Mouse (Mus musculus) midbrain, postnatal 0 days (tissue): ENCODE measurements at regions not wholly inside any gene's neighbourhood (a gene's known extent, or its start where the extent isn't known, plus 50 kb on each side); places are given as distances from the start of the nearest gene placed in this dataset.
"Not testable (repeated sequence)": the region's sequence is repeated elsewhere in the genome, so short reads cannot be mapped to it uniquely, and the experiment has no call there.

Experiments used
- ATAC-seq: fragments of 200-750 bp; cut with Nextera tagmentation; 2 replicates; pipeline ENCODE4 v1.8.0; 2017; ENCODE audit warnings: moderate number of reproducible peaks, mild to moderate bottlenecking, moderate TSS enrichment, moderate library complexity; ENCODE audit not compliant: low FRiP score
- DNase-seq: peaks from one replicate; pipeline ENCODE4 v3.0.0-alpha.2; 2015; ENCODE audit warnings: low spot score
- H3K27ac ChIP-seq: fragments of 300-500 bp; sonication (generic); 2 replicates; pipeline ENCODE4 v1.5.1; 2014; ENCODE audit warnings: low read depth, mild to moderate bottlenecking, low read length, mixed read lengths
- H3K27me3 ChIP-seq: fragments of 300-500 bp; sonication (generic); 2 replicates; pipeline ENCODE4 v1.6.1; 2014; ENCODE audit warnings: low read length, control low read depth, mixed read lengths; ENCODE audit not compliant: insufficient read depth
- H3K36me3 ChIP-seq: fragments of 300-500 bp; sonication (generic); 2 replicates; pipeline ENCODE4 v1.6.1; 2014; ENCODE audit warnings: low read length, control low read depth, mixed read lengths; ENCODE audit not compliant: insufficient read depth
- H3K4me1 ChIP-seq: fragments of 300-500 bp; sonication (generic); 2 replicates; pipeline ENCODE4 v1.6.1; 2014; ENCODE audit warnings: mild to moderate bottlenecking, control low read depth, antibody characterized with exemption, low read length, mixed read lengths; ENCODE audit not compliant: insufficient read depth
- H3K4me2 ChIP-seq: fragments of 300-500 bp; sonication (generic); 2 replicates; pipeline ENCODE4 v1.6.1; 2014; ENCODE audit warnings: low read depth, mild to moderate bottlenecking, low read length, mixed read lengths; ENCODE audit not compliant: poor library complexity, severe bottlenecking
- H3K4me3 ChIP-seq: fragments of 300-500 bp; sonication (generic); 2 replicates; pipeline ENCODE4 v1.5.1; 2014; ENCODE audit warnings: low read depth, mild to moderate bottlenecking, low read length, moderate library complexity
- H3K9ac ChIP-seq: fragments of 300-500 bp; sonication (generic); replicated peaks from 2 replicates; pipeline ENCODE4 v1.6.1; 2014; ENCODE audit warnings: mild to moderate bottlenecking, low read length, moderate library complexity, mixed read lengths; ENCODE audit not compliant: poor library complexity, severe bottlenecking
- H3K9me3 ChIP-seq: fragments of 300-500 bp; sonication (generic); 2 replicates; pipeline ENCODE4 v1.6.1; 2016; ENCODE audit warnings: low read length, control low read depth
- CTCF ChIP-seq: IDR thresholded peaks from 2 replicates; pipeline ENCODE4 v1.5.1; 2016; ENCODE audit warnings: antibody characterized with exemption, mild to moderate bottlenecking
- whole genome bisulfite sequencing: fragments of 180-500 bp; shearing (Covaris S2); extraction: QIAGEN DNeasy Blood & Tissue Kit; methylation state at CpG from one replicate; pipeline ENCODE4 v1.1.7; 2014; 5-methylcytosine and 5-hydroxymethylcytosine counted together

GRCm38 (mm10) chr14:76936671-76937070, 99.9 kb upstream of the Ccdc122 start:
- WGBS = 84% methylated on average over 1 of the region's 1 CpGs
- H3K27me3 ChIP-seq = no peaks in the 10 kb centered on the region
- no peak overlapping the region for H3K27ac ChIP-seq
- no peaks in the 10 kb centered on the region for H3K36me3 ChIP-seq
- no peaks in the 10 kb centered on the region for H3K4me1 ChIP-seq
- no peak overlapping the region for H3K4me3 ChIP-seq
- no peak overlapping the region for H3K4me2 ChIP-seq
- H3K9ac ChIP-seq = no peak overlapping the region
- no peak for ATAC-seq
- no peaks in the 10 kb centered on the region for H3K9me3 ChIP-seq
- no peak for DNase-seq
- TF ChIP-seq CTCF = no peak

DNA sequence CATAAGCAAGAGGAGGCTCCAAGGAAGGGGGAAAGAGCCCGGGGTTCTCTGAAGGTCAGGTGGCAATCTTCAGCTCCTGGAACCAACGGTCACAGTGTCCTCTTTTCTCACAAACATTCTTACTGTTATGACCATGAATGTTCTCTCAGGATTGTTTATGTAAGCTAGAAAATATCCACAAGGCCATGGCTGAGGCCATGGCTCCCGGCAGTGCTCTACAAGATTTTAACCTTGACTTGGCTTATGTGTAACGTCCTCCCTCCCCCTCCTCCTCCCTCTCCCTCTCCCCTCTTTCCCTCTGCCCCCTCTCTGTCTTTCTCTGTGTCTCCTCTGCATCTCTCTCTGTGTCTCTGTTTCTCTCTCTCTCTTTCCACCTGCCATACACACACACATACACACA, 100.5 kb upstream of the Ccdc122 start:
- not testable (repeated sequence) for H3K27ac ChIP-seq, DNase-seq, H3K4me3 ChIP-seq, H3K27me3 ChIP-seq, H3K9me3 ChIP-seq, H3K4me1 ChIP-seq, H3K4me2 ChIP-seq, ATAC-seq, H3K36me3 ChIP-seq, H3K9ac ChIP-seq
- 86% methylated on average over 4 of the region's 4 CpGs for WGBS

GRCm38 (mm10) chr14:76935453-76935852, 101.1 kb upstream of the Ccdc122 start:
- ATAC-seq (no peak), DNase-seq (no peak)
- H3K9me3 ChIP-seq = no peaks in the 10 kb centered on the region
- no peak overlapping the region for H3K27ac ChIP-seq
- peaks cover under 1% of the 10 kb centered on the region; the same call in 1 of the 2 replicates for H3K4me1 ChIP-seq
- H3K27me3 ChIP-seq = no peaks in the 10 kb centered on the region
- H3K36me3 ChIP-seq = no peaks in the 10 kb centered on the region
- no peak overlapping the region for H3K9ac ChIP-seq
- no peak overlapping the region for H3K4me2 ChIP-seq
- WGBS = 84% methylated on average over 2 of the region's 2 CpGs
- TF ChIP-seq CTCF = no peak
- H3K4me3 ChIP-seq = no peak overlapping the region

DNA sequence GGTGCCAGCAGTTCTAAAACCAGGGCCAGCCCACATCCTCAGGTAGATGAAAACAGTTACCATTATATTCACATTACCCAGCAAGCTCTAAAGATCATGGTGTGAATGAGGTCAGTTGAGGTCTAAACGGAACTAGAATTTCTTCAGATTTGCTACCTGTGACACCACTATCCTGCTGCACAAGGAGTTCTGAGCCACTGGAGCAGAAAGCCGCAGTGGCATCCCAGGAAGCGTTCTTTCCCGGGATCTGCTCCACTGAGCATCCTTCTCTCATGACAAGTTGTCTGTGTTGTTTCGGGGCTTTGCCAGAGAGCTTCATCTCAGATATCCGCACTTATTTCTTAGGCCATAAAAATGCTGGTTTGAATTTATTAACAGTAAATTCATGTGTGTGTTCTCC, 103.7 kb upstream of the Ccdc122 start:
- H3K9me3 ChIP-seq = no peaks in the 10 kb centered on the region
- WGBS = 66% methylated on average over 6 of the region's 6 CpGs

DNA sequence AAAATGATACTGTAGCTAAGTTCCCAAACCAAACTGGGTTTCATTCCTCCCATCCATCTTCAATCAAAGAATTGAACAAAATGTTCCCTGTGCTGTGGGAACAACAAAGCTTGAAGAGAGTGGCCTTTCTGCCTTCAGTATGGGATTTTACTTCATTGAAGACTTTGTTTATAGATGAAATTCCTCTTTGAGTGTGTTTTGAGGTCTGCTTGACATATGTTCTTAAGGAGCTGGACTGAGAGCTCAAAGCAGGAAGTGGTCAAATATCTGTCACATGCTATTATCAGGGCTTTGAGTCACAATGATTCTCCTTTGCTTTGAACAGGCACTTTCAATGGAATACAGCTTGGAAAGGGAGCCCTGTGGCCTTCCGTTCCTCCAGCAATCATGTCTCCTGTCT, 105.2 kb upstream of the Ccdc122 start:
- no peak for ATAC-seq
- no peak overlapping the region for H3K27ac ChIP-seq
- TF ChIP-seq CTCF = no peak

More for the DNA sequence above, 103.7 kb upstream of the Ccdc122 start:
- Histone ChIP-seq H3K4me3 (no peak overlapping the region), H3K4me2 (no peak overlapping the region), H3K36me3 (no peaks in the 10 kb centered on the region), H3K27ac (no peak overlapping the region), H3K9ac (no peak overlapping the region), H3K27me3 (no peaks in the 10 kb centered on the region), H3K4me1 (peaks cover 6% of the 10 kb centered on the region; the same call in 1 of the 2 replicates)
- ATAC-seq (no peak), DNase-seq (no peak)
- TF ChIP-seq CTCF = no peak

DNA sequence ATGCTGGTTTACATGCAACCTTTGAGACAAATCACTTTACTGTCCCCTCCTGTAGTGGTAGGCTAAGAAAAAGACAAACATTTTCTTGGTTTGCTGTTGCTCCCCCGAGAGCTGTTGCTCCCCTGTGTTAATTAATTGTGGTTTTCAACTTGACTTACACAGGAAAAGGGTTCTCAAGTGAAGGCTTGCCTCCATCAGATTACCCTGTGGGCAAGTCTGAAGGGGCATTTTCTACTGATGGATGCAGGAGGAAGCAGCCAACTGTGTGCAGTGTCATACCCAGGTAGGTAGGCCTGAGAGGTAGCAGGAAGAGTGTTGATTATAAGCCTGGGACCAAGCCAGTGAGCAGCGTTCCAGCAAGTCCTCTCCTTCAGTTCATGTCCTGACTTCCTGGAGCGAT, 107.0 kb upstream of the Ccdc122 start:
- Histone ChIP-seq H3K4me1 (peaks cover 6% of the 10 kb centered on the region; the same call in 1 of the 2 replicates), H3K4me3 (no peak overlapping the region), H3K4me2 (no peak overlapping the region), H3K27ac (no peak overlapping the region), H3K9me3 (no peaks in the 10 kb centered on the region), H3K27me3 (no peaks in the 10 kb centered on the region), H3K9ac (no peak overlapping the region), H3K36me3 (no peaks in the 10 kb centered on the region)
- ATAC-seq (no peak), DNase-seq (no peak)
- WGBS = 58% methylated on average over 3 of the region's 3 CpGs
- TF ChIP-seq CTCF = no peak

More for the DNA sequence above, 105.2 kb upstream of the Ccdc122 start:
- no peak overlapping the region for H3K9ac ChIP-seq
- peaks cover 6% of the 10 kb centered on the region; the same call in 1 of the 2 replicates for H3K4me1 ChIP-seq
- no peaks in the 10 kb centered on the region for H3K36me3 ChIP-seq
- H3K4me2 ChIP-seq = no peak overlapping the region
- H3K27me3 ChIP-seq = no peaks in the 10 kb centered on the region
- no peak for DNase-seq
- H3K4me3 ChIP-seq = no peak overlapping the region
- H3K9me3 ChIP-seq = no peaks in the 10 kb centered on the region
- 81% methylated on average over 1 of the region's 1 CpGs for WGBS
